Comparison of ENCODE assay signal across 9 mouse cellular contexts in genomic region chr11:78151161-78151560, GRCm38 (mm10). TPM values are rescaled to one million over a fixed set of nuclear protein-coding genes. Genes with fewer than 3 reads are reported as not detected.
DNase-seq lines count a peak whose midpoint lies in the region; ATAC-seq and TF ChIP-seq lines count a peak whose summit lies in the region.
"Had no signal": no experiment of that assay in that cellular context is flagged by ENCODE, and none has a peak within 500 bp of the region (broad histone marks: within the 10 kb centered on the region; RNA-seq: fewer than 3 reads in every experiment).

No protein-coding gene starts in this region.

- no peak for TF ChIP-seq POLR2A in small intestine, adult 2 months (IDR thresholded peaks at IDR 0.05; ENCODE audit: low read depth, low read length)

- ATAC-seq in cerebellum, adult (ENCODE audit: insufficient number of reproducible peaks, low FRiP score, low TSS enrichment) = no peak
- no peak for ATAC-seq in neural tube, embryonic 11.5 days (ENCODE audit: insufficient read depth, low FRiP score, low TSS enrichment)
- ATAC-seq in erythroblast, adult 5-6 weeks (replicated peaks; ENCODE audit: low FRiP score, poor library complexity, severe bottlenecking) = peak; percentile 70

- H3K9ac ChIP-seq in neural tube, embryonic 11.5 days (ENCODE audit: low read length) = no peak overlapping the region

- H3K4me1 ChIP-seq in neural tube, embryonic 11.5 days (ENCODE audit: control insufficient read depth, insufficient read depth, low read length) = no peaks in the 10 kb centered on the region
- no peaks in the 10 kb centered on the region; the same call in 1 of the 2 replicates for H3K4me1 ChIP-seq in small intestine, adult 2 months (ENCODE audit: control insufficient read depth, insufficient read depth, insufficient read length, low read length)
- H3K4me1 ChIP-seq: forebrain, embryonic 10.5 days had no signal

- no peak overlapping the region for H3K27ac ChIP-seq in neural tube, embryonic 11.5 days (ENCODE audit: low read depth, low read length)
- no peak overlapping the region for H3K27ac ChIP-seq in small intestine, adult 2 months (ENCODE audit: insufficient read depth, low read depth, low read length)
- H3K27ac ChIP-seq: forebrain, embryonic 10.5 days had no signal

- H3K36me3 ChIP-seq in neural tube, embryonic 11.5 days (ENCODE audit: control insufficient read depth, insufficient read depth, low read length) = peaks cover 13% of the 10 kb centered on the region
- H3K36me3 ChIP-seq in small intestine, adult 2 months (ENCODE audit: control insufficient read depth, insufficient read depth, low read length) = peaks cover 38% of the 10 kb centered on the region

- TF ChIP-seq CTCF in small intestine, adult 2 months (IDR thresholded peaks at IDR 0.05; ENCODE audit: extremely low read depth, insufficient read length, insufficient replicate concordance, low read depth, low read length) = peak; percentile 60; the same call in 1 of the 2 replicates

- H3K27me3 ChIP-seq in neural tube, embryonic 11.5 days (ENCODE audit: control insufficient read depth, insufficient read depth, low read length) = no peaks in the 10 kb centered on the region
- no peaks in the 10 kb centered on the region for H3K27me3 ChIP-seq in small intestine, adult 2 months (ENCODE audit: control insufficient read depth, insufficient read depth, low read length)

- H3K4me2 ChIP-seq in neural tube, embryonic 11.5 days (ENCODE audit: low read depth) = no peak overlapping the region

- no peaks in the 10 kb centered on the region for H3K9me3 ChIP-seq in neural tube, embryonic 11.5 days (ENCODE audit: control insufficient read depth, low read length)
- H3K9me3 ChIP-seq: forebrain, embryonic 10.5 days had no signal

- DNase-seq in cerebellum, postnatal 14 days = peak; percentile 32 to 53
- peak; percentile 36 for DNase-seq in neural tube, embryonic 11.5 days (ENCODE audit: low spot score)
- DNase-seq in neural tube, embryonic 10.5 days (ENCODE audit: extremely low spot score, low spot score) = no peak
- no peak for DNase-seq in heart, adult 11 months
- DNase-seq in thymus, postnatal 25 days = no peak

- WGBS in neural tube, embryonic 11.5 days = 35% methylated on average over 1 of the region's 1 CpGs
- 50% methylated on average over 1 of the region's 1 CpGs for WGBS in small intestine, adult 2 months

- H3K4me3 ChIP-seq in neural tube, embryonic 11.5 days (ENCODE audit: low read depth, low read length) = no peak overlapping the region
- H3K4me3 ChIP-seq in small intestine, adult 2 months (ENCODE audit: low read depth, low read length) = no peak overlapping the region
- H3K4me3 ChIP-seq: forebrain, embryonic 10.5 days had no signal

RNA-seq across cellular contexts. Expression of gene Traf4, which starts 14.2 kb away (rescaled TPM):
- polyA plus RNA-seq in neural tube, embryonic 11.5 days (2014; fragmentation: Nextera tagmentation; extraction: Ambion mirVana) = 109 and 124 TPM in 2 replicates
- total RNA-seq in erythroblast, adult 5-6 weeks (2015; ENCODE audit: low replicate concordance) = 2.1 and 3.6 TPM in 2 replicates
- 3.2 and 3.5 TPM in 2 replicates for total RNA-seq in erythroblast, adult 5-6 weeks (2017; ENCODE audit: low replicate concordance)
- polyA plus RNA-seq in small intestine, adult 2 months (2012; rRNA removed) = 50.3 and 99.5 TPM in 2 replicates

RNA-seq across cellular contexts. Expression of gene Nek8, which starts 25.3 kb away (rescaled TPM):
- 6.6 and 7.8 TPM in 2 replicates for polyA plus RNA-seq in neural tube, embryonic 11.5 days (2014; fragmentation: Nextera tagmentation; extraction: Ambion mirVana)
- total RNA-seq in erythroblast, adult 5-6 weeks (2015; ENCODE audit: low replicate concordance) = 9.6 and 12.1 TPM in 2 replicates
- 5.7 and 16.7 TPM in 2 replicates for total RNA-seq in erythroblast, adult 5-6 weeks (2017; ENCODE audit: low replicate concordance)
- polyA plus RNA-seq in small intestine, adult 2 months (2012; rRNA removed) = 5.0 and 6.6 TPM in 2 replicates

RNA-seq across cellular contexts. Expression of gene Tlcd1, which starts 25.4 kb away (rescaled TPM):
- 9.1 and 9.9 TPM in 2 replicates for polyA plus RNA-seq in neural tube, embryonic 11.5 days (2014; fragmentation: Nextera tagmentation; extraction: Ambion mirVana)
- total RNA-seq in erythroblast, adult 5-6 weeks (2015; ENCODE audit: low replicate concordance) = 69.0 and 77.1 TPM in 2 replicates
- total RNA-seq in erythroblast, adult 5-6 weeks (2017; ENCODE audit: low replicate concordance) = 96.9 and 181 TPM in 2 replicates
- polyA plus RNA-seq in small intestine, adult 2 months (2012; rRNA removed) = 15.0 and 15.3 TPM in 2 replicates

RNA-seq across cellular contexts. Expression of gene Rpl23a, which starts 32.2 kb away (rescaled TPM):
- 1,230 and 1,275 TPM in 2 replicates for polyA plus RNA-seq in neural tube, embryonic 11.5 days (2014; fragmentation: Nextera tagmentation; extraction: Ambion mirVana)
- total RNA-seq in erythroblast, adult 5-6 weeks (2015; ENCODE audit: low replicate concordance) = 792 and 815 TPM in 2 replicates
- total RNA-seq in erythroblast, adult 5-6 weeks (2017; ENCODE audit: low replicate concordance) = 585 and 685 TPM in 2 replicates
- 31.9 and 66.4 TPM in 2 replicates for polyA plus RNA-seq in small intestine, adult 2 months (2012; rRNA removed)

RNA-seq across cellular contexts. Expression of gene Rab34, which starts 37.1 kb away (rescaled TPM):
- 75.3 and 82.7 TPM in 2 replicates for polyA plus RNA-seq in neural tube, embryonic 11.5 days (2014; fragmentation: Nextera tagmentation; extraction: Ambion mirVana)
- 7.9 TPM in 1 of 2 replicates, not detected in the other for total RNA-seq in erythroblast, adult 5-6 weeks (2015; ENCODE audit: low replicate concordance)
- total RNA-seq in erythroblast, adult 5-6 weeks (2017; ENCODE audit: low replicate concordance) = 1.3 and 9.9 TPM in 2 replicates
- 12.2 and 13.0 TPM in 2 replicates for polyA plus RNA-seq in small intestine, adult 2 months (2012; rRNA removed)

Comparison
In these comparisons a context has a peak if more than half of its experiments do, and no peak if none do; other contexts are left out.
1. DNase-seq: peak in cerebellum, postnatal 14 days (2 of 2) and neural tube, embryonic 11.5 days (single experiment); none in neural tube, embryonic 10.5 days (single experiment), heart, adult 11 months (single experiment) and thymus, postnatal 25 days (single experiment).